Mouse (Mus musculus) liver, adult 2 months (tissue): ENCODE measurements around the gene Emilin3.

Source experiments
- CTCF ChIP-seq: fragments of 200-500 bp; IDR thresholded peaks from 2 replicates; pipeline ENCODE4 v1.5.1; 2011; ENCODE audit warnings: low read depth, low read length, control low read depth
- POLR2A ChIP-seq: fragments of 200-500 bp; IDR thresholded peaks from 2 replicates; pipeline ENCODE4 v1.6.1; 2011; ENCODE audit warnings: low read length, control low read depth; ENCODE audit not compliant: insufficient read depth; ENCODE audit errors: extremely low read depth

GRCm38 (mm10) chr2:160911558-160912201, 448 bp downstream of the Emilin3 start:
- TF ChIP-seq CTCF (no peak), POLR2A (no peak)
